Mouse (Mus musculus) liver, embryonic 14.5 days (tissue): ENCODE measurements at regions not wholly inside any gene's neighbourhood (a gene's known extent, or its start where the extent isn't known, plus 50 kb on each side); places are given as distances from the start of the nearest gene placed in this dataset.
"Not testable (repeated sequence)": the region's sequence is repeated elsewhere in the genome, so short reads cannot be mapped to it uniquely, and the experiment has no call there.

Source experiments
- ATAC-seq: fragments of 200-750 bp; cut with Nextera tagmentation; 2 replicates; pipeline ENCODE4 v1.8.0; 2017; ENCODE audit warnings: moderate number of reproducible peaks, mild to moderate bottlenecking, moderate library complexity; ENCODE audit not compliant: insufficient read depth
- DNase-seq, 3 experiments: peaks; one replicate each; pipeline ENCODE4 v3.0.0-alpha.2; 2012 to 2013; ENCODE audit warnings: low read depth in 3 of 3, low spot score in 3 of 3
- H3K27ac ChIP-seq: fragments of 300-500 bp; sonication (generic); 2 replicates; pipeline ENCODE4 v1.5.1; 2014; ENCODE audit warnings: moderate library complexity, mild to moderate bottlenecking, control low read depth, inconsistent platforms
- H3K27me3 ChIP-seq: fragments of 300-500 bp; sonication (generic); 2 replicates; pipeline ENCODE4 v1.6.1; 2014; ENCODE audit warnings: mild to moderate bottlenecking, low read length, moderate library complexity; ENCODE audit not compliant: control insufficient read depth, insufficient read depth
- H3K36me3 ChIP-seq: fragments of 300-500 bp; sonication (generic); replicated peaks from 2 replicates; pipeline ENCODE4 v1.6.1; 2014; ENCODE audit warnings: low read depth; ENCODE audit not compliant: control insufficient read depth, insufficient read depth
- H3K4me1 ChIP-seq, 2 experiments: fragments of 200-500 bp in 1 of 2; fragments of 300-500 bp in 1 of 2; sonication (generic) in 1 of 2; replicated peaks; 2 replicates each; pipeline ENCODE4 v1.6.1; 2012 to 2014; ENCODE audit warnings: antibody characterized with exemption in 1 of 2, inconsistent platforms in 1 of 2, low read length in 1 of 2; ENCODE audit not compliant: control insufficient read depth in 2 of 2, insufficient read depth in 2 of 2
- H3K4me2 ChIP-seq: fragments of 300-500 bp; sonication (generic); 2 replicates; pipeline ENCODE4 v1.6.1; 2014; ENCODE audit warnings: low read depth, mild to moderate bottlenecking, control low read depth, moderate library complexity
- H3K4me3 ChIP-seq, 2 experiments: fragments of 200-500 bp in 1 of 2; fragments of 300-500 bp in 1 of 2; sonication (generic) in 1 of 2; 2 replicates each; pipeline ENCODE4 v1.5.1; 2012 to 2014; ENCODE audit warnings: low read depth in 2 of 2, low read length in 2 of 2, mild to moderate bottlenecking in 2 of 2, control low read depth in 1 of 2, inconsistent platforms in 1 of 2, moderate library complexity in 1 of 2; ENCODE audit not compliant: insufficient read depth in 1 of 2
- H3K9ac ChIP-seq: fragments of 300-500 bp; sonication (generic); replicated peaks from 2 replicates; pipeline ENCODE4 v1.6.1; 2014; ENCODE audit warnings: mild to moderate bottlenecking, control low read depth, moderate library complexity
- H3K9me3 ChIP-seq: fragments of 300-500 bp; sonication (generic); 2 replicates; pipeline ENCODE4 v1.6.1; 2016; ENCODE audit warnings: low read length, mixed read lengths; ENCODE audit not compliant: control insufficient read depth
- CTCF ChIP-seq: IDR thresholded peaks from 2 replicates; pipeline ENCODE4 v1.5.1; 2016; ENCODE audit warnings: antibody characterized with exemption, low read depth, control low read depth
- EP300 ChIP-seq: IDR thresholded peaks from 2 replicates; pipeline ENCODE4 v1.6.1; 2016; ENCODE audit warnings: antibody characterized with exemption, low read depth
- WGBS: fragments of 180-500 bp; shearing (Covaris S2); extraction: QIAGEN DNeasy Blood & Tissue Kit; methylation state at CpG from one replicate; pipeline ENCODE4 v1.1.7; 2014; ENCODE audit not compliant: insufficient replicate concordance; 5-methylcytosine and 5-hydroxymethylcytosine counted together

DNA sequence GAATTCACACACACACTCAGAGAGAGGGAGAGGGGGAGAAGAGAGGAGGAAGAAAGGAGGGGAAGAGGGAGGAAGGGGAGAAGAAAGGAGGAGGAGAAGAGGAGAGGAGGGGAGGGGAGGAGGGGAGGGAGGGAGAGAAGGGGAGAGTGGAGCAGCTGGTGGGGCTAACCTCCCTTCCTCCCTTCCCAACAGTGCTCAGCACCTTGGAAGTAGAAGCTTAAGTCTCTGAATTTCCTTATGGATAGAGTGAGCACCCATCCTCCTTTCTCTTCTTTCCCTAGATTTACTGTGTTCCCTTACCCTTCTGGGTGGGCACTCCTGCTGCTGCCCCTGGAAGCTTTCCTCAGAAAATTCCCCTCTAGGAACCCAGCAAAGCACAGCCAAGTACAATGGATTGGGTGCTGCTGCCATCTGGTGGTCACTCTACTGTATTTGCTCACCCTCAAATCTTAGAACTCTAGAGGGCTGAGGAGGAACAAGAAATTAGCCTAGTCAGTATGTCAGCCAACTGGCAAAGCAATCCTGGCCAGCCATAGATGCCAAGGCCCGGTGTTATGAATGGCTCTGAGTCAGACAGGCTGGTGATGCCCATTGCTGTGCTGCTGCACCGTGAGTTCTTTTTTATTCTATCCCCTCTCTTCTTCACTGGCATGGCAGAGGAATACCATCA, 119.9 kb downstream of the Zxdb start:
- peak; percentile 55; the same call in 1 of the 2 replicates for ATAC-seq
- TF ChIP-seq CTCF, result peak; percentile 28
- WGBS, result 23% methylated on average over 2 of the region's 2 CpGs
- not testable (repeated sequence) for H3K4me2 ChIP-seq, H3K4me3 ChIP-seq, H3K9ac ChIP-seq, DNase-seq, H3K27ac ChIP-seq, H3K4me1 ChIP-seq, H3K27me3 ChIP-seq, H3K9me3 ChIP-seq, H3K36me3 ChIP-seq

DNA sequence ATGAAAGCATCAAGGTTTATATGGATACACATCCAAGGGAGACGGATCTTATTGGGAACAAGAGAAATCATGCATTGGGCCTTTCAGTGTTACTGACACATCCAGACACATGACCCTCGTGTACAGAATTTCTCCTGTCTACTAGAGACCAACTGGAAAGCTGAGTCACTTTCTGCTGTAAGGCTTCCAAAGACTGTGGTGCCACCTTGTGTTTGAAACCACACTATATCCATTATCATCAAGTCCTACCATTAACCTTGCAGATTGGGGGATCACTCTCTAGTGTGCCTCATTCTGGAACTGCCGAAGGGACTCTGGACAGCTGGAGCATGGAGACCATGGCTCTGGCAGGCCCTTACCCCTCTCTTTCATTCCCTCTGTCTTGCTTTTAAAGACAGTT, 125.2 kb downstream of the Zxdb start:
- no CpG with 5 or more reads among the region's 3 CpGs for WGBS
- not testable (repeated sequence) for H3K27me3 ChIP-seq, ATAC-seq, H3K9me3 ChIP-seq, H3K36me3 ChIP-seq, DNase-seq, H3K4me2 ChIP-seq, H3K4me1 ChIP-seq, H3K4me3 ChIP-seq, H3K27ac ChIP-seq, H3K9ac ChIP-seq

DNA sequence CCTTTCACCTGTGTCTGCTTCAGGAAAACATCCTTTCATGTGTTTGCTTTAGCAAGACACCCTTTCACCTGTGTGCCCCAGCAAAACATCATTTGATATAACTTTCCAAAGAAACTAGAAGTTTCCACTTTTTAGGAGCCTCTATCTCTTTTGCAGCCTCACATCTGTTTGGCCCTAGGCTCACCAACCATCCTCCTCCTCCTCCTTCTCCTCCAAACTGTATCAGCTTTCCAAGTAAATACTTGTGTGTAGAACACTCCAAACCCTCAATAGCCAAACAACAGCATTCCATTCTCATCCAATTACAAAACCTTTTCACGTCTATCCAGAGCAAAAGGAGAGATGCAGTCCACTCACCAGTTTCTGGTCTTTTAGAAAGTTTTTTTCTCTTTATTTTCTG, 133.1 kb downstream of the Zxdb start:
- ATAC-seq, result peak; percentile 63; the same call in 1 of the 2 replicates
- no peak for DNase-seq

DNA sequence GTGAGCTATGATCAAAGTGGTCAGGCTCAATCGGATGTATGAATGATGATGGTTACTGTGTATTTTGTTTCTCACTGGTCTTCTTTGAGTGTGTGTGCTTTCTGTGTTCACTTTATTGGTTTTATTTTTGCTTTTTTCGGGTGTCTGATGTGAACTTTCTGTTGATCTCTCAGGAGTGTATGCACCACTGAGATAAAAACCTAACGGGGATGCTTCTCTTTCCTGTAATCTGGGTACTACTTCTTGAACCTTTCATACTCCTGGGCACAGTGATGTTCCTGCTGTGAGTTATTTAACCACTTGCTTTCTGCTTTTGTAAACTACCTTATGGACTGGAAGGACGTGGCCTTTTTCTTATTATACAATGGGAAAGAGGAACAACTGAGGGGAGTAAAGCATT, 133.6 kb downstream of the Zxdb start:
- H3K27me3 ChIP-seq, result no peaks in the 10 kb centered on the region
- peak; percentile 68 for ATAC-seq
- TF ChIP-seq CTCF (no peak), EP300 (peak; percentile 41)

More for the DNA sequence above, 133.1 kb downstream of the Zxdb start:
- H3K36me3 ChIP-seq, result no peaks in the 10 kb centered on the region
- H3K9ac ChIP-seq, result no peak overlapping the region
- H3K4me2 ChIP-seq, result no peak overlapping the region
- WGBS, result 43% methylated on average over 1 of the region's 1 CpGs
- no peaks in the 10 kb centered on the region for H3K27me3 ChIP-seq
- H3K4me1 ChIP-seq, result peaks cover 0 to 6% of the 10 kb centered on the region in 2 experiments; a peak in 2 of 4 replicates
- H3K9me3 ChIP-seq, result no peaks in the 10 kb centered on the region
- no peak overlapping the region for H3K4me3 ChIP-seq
- H3K27ac ChIP-seq, result no peak overlapping the region
- TF ChIP-seq CTCF (no peak), EP300 (no peak)

DNA sequence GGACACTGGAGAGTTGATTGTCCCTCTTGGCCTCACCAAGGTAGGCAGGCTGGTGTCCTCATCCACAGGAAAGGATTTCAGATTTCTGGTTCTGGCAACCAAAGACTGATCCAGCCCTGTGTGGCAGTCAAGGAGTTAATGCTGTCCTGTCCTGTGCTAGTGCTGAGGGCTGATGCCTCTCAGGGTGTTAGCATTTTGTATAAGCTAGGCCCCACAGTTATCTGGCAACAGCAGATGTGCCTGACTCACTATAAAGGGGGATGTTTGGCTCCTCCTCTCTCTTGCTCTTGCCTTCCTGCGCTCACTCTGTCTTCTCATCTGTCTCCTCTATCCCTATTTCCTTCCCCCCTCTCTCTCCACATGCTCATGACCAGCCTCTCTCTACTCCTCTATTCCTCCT, 138.8 kb downstream of the Zxdb start:
- Histone ChIP-seq H3K4me1 (peaks cover 5 to 17% of the 10 kb centered on the region in 2 experiments), H3K27ac (peak overlapping the region; percentile 92), H3K36me3 (no peaks in the 10 kb centered on the region), H3K27me3 (no peaks in the 10 kb centered on the region), H3K4me2 (peak overlapping the region; percentile 66), H3K9ac (peak overlapping the region; percentile 53), H3K4me3 (peak overlapping the region; percentile 31 to 33), H3K9me3 (no peaks in the 10 kb centered on the region)
- WGBS, result 9% methylated on average over 1 of the region's 1 CpGs
- ATAC-seq (peak; percentile 95), DNase-seq (peak; percentile 80 to 85 (median 83))
- TF ChIP-seq CTCF, result no peak
- peak; percentile 76 for TF ChIP-seq EP300

More for the DNA sequence above, 133.6 kb downstream of the Zxdb start:
- Histone ChIP-seq H3K27ac (no peak overlapping the region), H3K4me3 (no peak overlapping the region), H3K36me3 (no peaks in the 10 kb centered on the region), H3K9me3 (no peaks in the 10 kb centered on the region), H3K4me2 (no peak overlapping the region), H3K9ac (no peak overlapping the region), H3K4me1 (peaks cover 0 to 8% of the 10 kb centered on the region in 2 experiments; a peak in 2 of 4 replicates)
- DNase-seq, result no peak
- WGBS, result 34% methylated on average over 4 of the region's 4 CpGs
